ENCODE assay signal across 9 mouse cellular contexts in the genomic region with DNA sequence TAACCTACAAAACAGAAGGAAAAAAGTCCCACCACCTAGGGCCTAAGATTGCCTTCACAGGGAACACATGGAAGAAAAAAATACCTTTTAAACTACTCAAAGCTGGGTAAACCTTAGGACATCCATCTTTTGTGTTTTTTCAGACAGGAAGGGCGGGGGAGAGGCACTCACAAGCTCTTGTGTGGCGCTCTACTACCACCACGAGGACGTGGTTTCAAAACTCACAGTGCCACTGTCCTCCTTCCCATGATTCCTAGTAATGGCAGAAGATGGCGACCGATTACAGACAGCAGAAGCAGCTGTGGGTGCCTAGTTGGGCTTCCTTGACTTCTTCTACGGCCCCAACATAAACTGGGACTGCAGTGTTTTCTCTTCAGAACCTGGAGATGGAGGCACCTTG.
A peak's percentile ranks its signal among the peaks of the same experiment; 100 is the strongest.
DNase-seq lines count a peak whose midpoint lies in the region; ATAC-seq and TF ChIP-seq lines count a peak whose summit lies in the region.
"Had no signal": no experiment of that assay in that cellular context is flagged by ENCODE, and none has a peak within 500 bp of the region (broad histone marks: within the 10 kb centered on the region; RNA-seq: fewer than 3 reads in every experiment).

No protein-coding gene starts in this region.

- H3K36me3 ChIP-seq in forebrain, embryonic 14.5 days (ENCODE audit: control insufficient read depth, insufficient read depth, low read length), result no peaks in the 10 kb centered on the region
- peaks cover 3% of the 10 kb centered on the region for H3K36me3 ChIP-seq in forebrain, embryonic 12.5 days (replicated peaks)
- H3K36me3 ChIP-seq in CH12.LX (replicated peaks in 1 of 2; ENCODE audit: control insufficient read depth in 1 of 2, insufficient read depth in 1 of 2, low read length in 1 of 2), result peaks cover 15 to 24% of the 10 kb centered on the region in 2 experiments

- no peak overlapping the region for H3K4me3 ChIP-seq in forebrain, embryonic 14.5 days (ENCODE audit: low read depth, low read length)
- no peak overlapping the region for H3K4me3 ChIP-seq in forebrain, embryonic 12.5 days (replicated peaks)
- peak overlapping the region; percentile 14; the same call in 1 of the 2 replicates for H3K4me3 ChIP-seq in left cerebral cortex, adult 2 months
- H3K4me3 ChIP-seq in CH12.LX (replicated peaks in 1 of 3; ENCODE audit: low read depth in 2 of 3, low read length in 2 of 3, poor library complexity in 1 of 3), result no peak overlapping the region

- dilution Hi-C loops in CH12.LX (cut with MboI; ENCODE audit: extremely low pct_ligation_motif_present, extremely low pct_unique_long_range_greater_than_20kb, low sequenced_read_pairs), result no loop called here

- TF ChIP-seq RAD21 in CH12.LX (IDR thresholded peaks at IDR 0.05; ENCODE audit: low read depth, low read length), result no peak

- DNase-seq in forebrain, embryonic 14.5 days (ENCODE audit: low spot score), result peak; percentile 42
- DNase-seq in left cerebral cortex, adult 2 months (ENCODE audit: extremely low spot score in 1 of 2, low spot score in 2 of 2), result peak in 1 of 2 experiments; percentile 82
- no peak for DNase-seq in left cerebral cortex, postnatal 4 days
- DNase-seq in CH12.LX (ENCODE audit: extremely low read depth), result no peak
- peak; percentile 87 for DNase-seq in lung, postnatal 25 days (ENCODE audit: low spot score)
- DNase-seq in thymus, postnatal 0 days (ENCODE audit: low spot score), result peak; percentile 76

- peak; percentile 60 for TF ChIP-seq CTCF in left cerebral cortex, adult 2 months (IDR thresholded peaks at IDR 0.05)
- TF ChIP-seq CTCF in CH12.LX (conservative IDR thresholded peaks at IDR 0.05 in 1 of 2, IDR thresholded peaks at IDR 0.05 in 1 of 2; ENCODE audit: low read depth in 2 of 2, low read length in 2 of 2), result no peak

- in situ Hi-C loops in CH12.LX (cut with MboI; ENCODE audit: low pct_ligation_motif_present, low pct_unique_long_range_greater_than_20kb, low sequenced_read_pairs), result no loop called here

- no peak for TF ChIP-seq EP300 in CH12.LX (IDR thresholded peaks at IDR 0.05; ENCODE audit: low read length)

- no peaks in the 10 kb centered on the region for H3K4me1 ChIP-seq in forebrain, embryonic 14.5 days (ENCODE audit: control insufficient read depth, insufficient read depth, low read length)
- no peaks in the 10 kb centered on the region for H3K4me1 ChIP-seq in forebrain, embryonic 12.5 days
- H3K4me1 ChIP-seq in CH12.LX (ENCODE audit: control insufficient read depth in 1 of 2, insufficient read depth in 2 of 2), result 0 out of 4 replicates have a peak, but pooled peaks cover 0 to 4% of the 10 kb centered on the region in 2 experiments

- no peaks in the 10 kb centered on the region for H3K9me3 ChIP-seq in forebrain, embryonic 14.5 days (replicated peaks; ENCODE audit: control insufficient read depth, low read length)
- no peaks in the 10 kb centered on the region for H3K9me3 ChIP-seq in forebrain, embryonic 12.5 days
- H3K9me3 ChIP-seq in CH12.LX (replicated peaks; ENCODE audit: low read length), result no peaks in the 10 kb centered on the region
- H3K9me3 ChIP-seq: G1E had no signal

- no peak overlapping the region for H3K9ac ChIP-seq in forebrain, embryonic 14.5 days (ENCODE audit: low read length)
- no peak overlapping the region for H3K9ac ChIP-seq in forebrain, embryonic 12.5 days
- H3K9ac ChIP-seq in CH12.LX (ENCODE audit: insufficient read depth, low read depth), result no peak overlapping the region

- 68% methylated on average over 7 of the region's 7 CpGs for WGBS in forebrain, embryonic 14.5 days
- WGBS in forebrain, embryonic 12.5 days, result 65% methylated on average over 7 of the region's 7 CpGs

- no peaks in the 10 kb centered on the region for H3K79me2 ChIP-seq in CH12.LX (replicated peaks; ENCODE audit: control insufficient read depth, extremely low read depth, insufficient read depth, poor library complexity, severe bottlenecking)

- no peaks in the 10 kb centered on the region for H3K27me3 ChIP-seq in forebrain, embryonic 14.5 days (replicated peaks; ENCODE audit: control insufficient read depth, insufficient read depth, low read length)
- no peaks in the 10 kb centered on the region for H3K27me3 ChIP-seq in forebrain, embryonic 12.5 days
- no peaks in the 10 kb centered on the region for H3K27me3 ChIP-seq in CH12.LX (replicated peaks)

- TF ChIP-seq POLR2A in CH12.LX (IDR thresholded peaks at IDR 0.05; ENCODE audit: low read depth, low read length), result no peak

- no peak for ATAC-seq in forebrain, embryonic 14.5 days
- no peak for ATAC-seq in forebrain, embryonic 12.5 days (ENCODE audit: low FRiP score)
- ATAC-seq in frontal cortex, adult (ENCODE audit: low TSS enrichment), result no peak

- no peak overlapping the region for H3K27ac ChIP-seq in forebrain, embryonic 14.5 days (ENCODE audit: low read depth, low read length)
- H3K27ac ChIP-seq in forebrain, embryonic 12.5 days, result no peak overlapping the region
- peak overlapping the region; percentile 53; the same call in 1 of the 2 replicates for H3K27ac ChIP-seq in left cerebral cortex, adult 2 months
- no peak overlapping the region for H3K27ac ChIP-seq in CH12.LX (ENCODE audit: insufficient read depth, low read depth)

- intact Hi-C loops in left cerebral cortex, adult 2 months (cut with DNase I), result no loop called here
- intact Hi-C loops in left cerebral cortex, postnatal 4 days (cut with DNase I), result no loop called here

- H3K4me2 ChIP-seq in forebrain, embryonic 14.5 days (ENCODE audit: low read length), result no peak overlapping the region
- H3K4me2 ChIP-seq in forebrain, embryonic 12.5 days, result no peak overlapping the region
- H3K4me2 ChIP-seq in CH12.LX (ENCODE audit: insufficient read depth, low read depth, poor library complexity, severe bottlenecking), result no peak overlapping the region

TF ChIP-seq in CH12.LX, 34 proteins besides CTCF, POLR2A, EP300 and RAD21:
- no peak for TF ChIP-seq CHD2 (IDR thresholded peaks at IDR 0.05; ENCODE audit: low read length)
- TF ChIP-seq ZNF384 (IDR thresholded peaks at IDR 0.05; ENCODE audit: low read depth, low read length), result peak; percentile 86
- no peak for TF ChIP-seq ETS1 (conservative IDR thresholded peaks at IDR 0.05; ENCODE audit: low read depth, low read length)
- TF ChIP-seq GABPA (IDR thresholded peaks at IDR 0.05; ENCODE audit: insufficient replicate concordance, low read depth, low read length), result no peak
- TF ChIP-seq RCOR1 (conservative IDR thresholded peaks at IDR 0.05; ENCODE audit: low read depth, low read length), result no peak

Comparison
In these comparisons a context has a peak if more than half of its experiments do, and no peak if none do; other contexts are left out.
1. DNase-seq: peak in forebrain, embryonic 14.5 days (single experiment), lung, postnatal 25 days (single experiment) and thymus, postnatal 0 days (single experiment); none in left cerebral cortex, postnatal 4 days (single experiment) and CH12.LX (single experiment).